Mouse (Mus musculus) neural tube, embryonic 12.5 days (tissue): ENCODE measurements around the gene Map6. TPM values are rescaled to one million over a fixed set of nuclear protein-coding genes. Genes with fewer than 3 reads are reported as not detected.
A peak's percentile ranks its signal among the peaks of the same experiment; 100 is the strongest.

Experiments
- ATAC-seq: fragments of 200-750 bp; cut with Nextera tagmentation; 2 replicates; pipeline ENCODE4 v1.8.0; 2017; ENCODE audit warnings: low read depth, mild to moderate bottlenecking, moderate TSS enrichment, moderate library complexity; ENCODE audit not compliant: low FRiP score
- H3K27ac ChIP-seq: fragments of 300-500 bp; sonication (generic); 2 replicates; pipeline ENCODE4 v1.5.1; 2016
- H3K27me3 ChIP-seq: fragments of 300-500 bp; sonication (generic); replicated peaks from 2 replicates; pipeline ENCODE4 v1.6.1; 2016; ENCODE audit warnings: mild to moderate bottlenecking
- H3K36me3 ChIP-seq: fragments of 300-500 bp; sonication (generic); 2 replicates; pipeline ENCODE4 v1.6.1; 2016; ENCODE audit warnings: mild to moderate bottlenecking
- H3K4me1 ChIP-seq: fragments of 300-500 bp; sonication (generic); 2 replicates; pipeline ENCODE4 v1.6.1; 2016
- H3K4me2 ChIP-seq: fragments of 300-500 bp; sonication (generic); replicated peaks from 2 replicates; pipeline ENCODE4 v1.6.1; 2016; ENCODE audit warnings: mild to moderate bottlenecking
- H3K4me3 ChIP-seq: fragments of 300-500 bp; sonication (generic); 2 replicates; pipeline ENCODE4 v1.5.1; 2016
- H3K9ac ChIP-seq: fragments of 300-500 bp; sonication (generic); 2 replicates; pipeline ENCODE4 v1.6.1; 2016; ENCODE audit warnings: mild to moderate bottlenecking
- H3K9me3 ChIP-seq: fragments of 300-500 bp; sonication (generic); 2 replicates; pipeline ENCODE4 v1.6.1; 2016; ENCODE audit warnings: mild to moderate bottlenecking
- WGBS: fragments of 180-500 bp; shearing (Covaris S2); methylation state at CpG from one replicate; pipeline ENCODE4 v1.1.7; 2016; 5-methylcytosine and 5-hydroxymethylcytosine counted together
- polyA plus RNA-seq: library from polyadenylated mRNA; unstranded; fragments of >200 nt; fragmentation: Nextera tagmentation; extraction: Ambion mirVana; gene quantifications from 2 replicates; pipeline ENCODE4 v1.2.1, GENCODE M21; 2016

The Map6 gene
- polyA plus RNA-seq, 1 experiment from 2014 or later, result 96.9 TPM

DNA sequence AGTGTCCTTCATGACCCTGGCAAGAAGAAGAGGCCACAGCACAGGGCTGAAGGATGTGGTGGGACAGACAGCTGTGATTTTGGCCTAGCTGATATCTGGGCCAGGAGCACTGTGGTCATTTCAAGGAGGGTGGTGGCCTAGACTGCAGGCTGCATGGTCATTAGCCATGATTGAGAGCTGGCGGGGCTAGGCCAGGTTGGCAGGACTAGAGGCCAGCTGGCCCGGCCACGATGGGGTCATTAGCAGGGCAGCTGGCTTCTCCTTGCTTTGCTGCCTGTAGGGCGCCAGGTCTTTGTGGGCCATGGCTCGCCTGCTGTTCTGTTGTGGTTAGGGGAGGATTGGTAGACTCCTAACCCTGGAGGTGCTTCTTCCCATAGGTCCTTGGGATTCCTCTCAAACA lies 118.8 kb downstream of the Map6 start:
- no peak overlapping the region for H3K27ac ChIP-seq
- H3K4me2 ChIP-seq, result peak overlapping the region; percentile 90

More for the DNA sequence above, 118.8 kb downstream of the Map6 start:
- no peaks in the 10 kb centered on the region for H3K9me3 ChIP-seq
- peaks cover 26% of the 10 kb centered on the region for H3K36me3 ChIP-seq
- no peak for ATAC-seq
- peaks cover 79% of the 10 kb centered on the region for H3K4me1 ChIP-seq
- WGBS, result 44% methylated on average over 5 of the region's 5 CpGs
- H3K27me3 ChIP-seq, result 0 out of 2 replicates have a peak, but pooled peaks cover 7% of the 10 kb centered on the region
- no peak overlapping the region for H3K4me3 ChIP-seq
- H3K9ac ChIP-seq, result peak overlapping the region; percentile 30; the same call in 1 of the 2 replicates

Other genes with a start within 250 kb of the Map6 start
- gene Uvrag, start 126.3 kb upstream of the Map6 start, polyA plus RNA-seq, result 15.0 and 18.3 TPM in 2 replicates
- 11.4 and 13.1 TPM in 2 replicates for gene Dgat2, start 84.7 kb upstream of the Map6 start, polyA plus RNA-seq
- 6.3 and 6.6 TPM in 2 replicates for gene Mogat2, start 28.8 kb upstream of the Map6 start, polyA plus RNA-seq
- 640 and 651 TPM in 2 replicates for gene Serpinh1, start 85.8 kb downstream of the Map6 start, polyA plus RNA-seq
- 51.6 and 60.8 TPM in 2 replicates for gene Gdpd5, start 114.0 kb downstream of the Map6 start, polyA plus RNA-seq
- 41.1 and 46.9 TPM in 2 replicates for gene Klhl35, start 198.6 kb downstream of the Map6 start, polyA plus RNA-seq
- 536 and 541 TPM in 2 replicates for gene Rps3, start 216.3 kb downstream of the Map6 start, polyA plus RNA-seq